Mouse (Mus musculus): ENCODE results near the gene Tiam1.
A peak's percentile ranks its signal among the peaks of the same experiment; 100 is the strongest.

DNA sequence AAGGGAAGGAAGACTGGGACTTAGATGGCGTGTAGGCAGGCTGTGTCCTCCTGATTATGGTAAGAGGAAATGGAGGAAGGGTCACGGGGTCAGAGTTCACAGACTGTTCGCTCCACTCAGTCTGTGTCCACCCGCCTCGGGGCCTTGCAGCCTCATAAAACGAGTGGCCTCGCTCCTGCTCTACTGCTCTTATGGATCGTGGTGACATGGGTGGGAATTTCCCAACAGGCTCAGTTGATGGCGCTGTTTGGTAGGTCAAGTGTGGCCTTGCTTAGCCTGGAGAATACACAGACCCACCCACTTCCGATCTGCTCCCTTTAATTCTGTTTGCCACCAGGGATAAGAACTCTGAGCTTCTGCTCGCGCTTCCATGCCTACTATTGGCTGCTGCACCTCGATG lies 43.9 kb upstream of the Tiam1 start:
- TF ChIP-seq CTCF (IDR thresholded peaks at IDR 0.05; ENCODE audit: low read depth) (peak; percentile 75), EP300 (optimal IDR thresholded peaks at IDR 0.05) (no peak)

All from stomach, postnatal 0 days (tissue).